Mouse (Mus musculus) liver, adult 2 months (tissue): Measurements from ENCODE around the gene Armc3. TPM values are rescaled to one million over a fixed set of nuclear protein-coding genes. Genes with fewer than 3 reads are reported as not detected.
"Not testable (repeated sequence)": the region's sequence is repeated elsewhere in the genome, so short reads cannot be mapped to it uniquely, and the experiment has no call there.

ENCODE experiments used
- DNase-seq: peaks from one replicate; pipeline ENCODE4 v3.0.0-alpha.2; 2011; ENCODE audit warnings: low read depth, low spot score; ENCODE audit errors: extremely low read depth
- H3K27ac ChIP-seq: fragments of 200-500 bp; replicated peaks from 2 replicates; pipeline ENCODE4 v1.5.1; 2012; ENCODE audit warnings: low read depth, mild to moderate bottlenecking, control low read depth, inconsistent platforms, low read length; ENCODE audit not compliant: insufficient read depth
- H3K27me3 ChIP-seq: fragments of 200-500 bp; 2 replicates; pipeline ENCODE4 v1.6.1; 2012; ENCODE audit warnings: mild to moderate bottlenecking, moderate library complexity, low read length, inconsistent platforms; ENCODE audit not compliant: control insufficient read depth, insufficient read depth
- H3K36me3 ChIP-seq: fragments of 200-500 bp; 2 replicates; pipeline ENCODE4 v1.6.1; 2012; ENCODE audit warnings: low read length, inconsistent platforms; ENCODE audit not compliant: control insufficient read depth, insufficient read depth
- H3K4me1 ChIP-seq: fragments of 200-500 bp; 2 replicates; pipeline ENCODE4 v1.6.1; 2011; ENCODE audit warnings: low read length; ENCODE audit not compliant: control insufficient read depth, insufficient read depth
- H3K4me3 ChIP-seq: fragments of 200-500 bp; 2 replicates; pipeline ENCODE4 v1.5.1; 2011; ENCODE audit warnings: low read depth, mild to moderate bottlenecking, control low read depth, low read length, moderate library complexity; ENCODE audit not compliant: insufficient read depth
- H3K79me2 ChIP-seq: fragments of 200-500 bp; 2 replicates; pipeline ENCODE4 v1.6.1; 2012; ENCODE audit warnings: inconsistent platforms, mild to moderate bottlenecking, low read length, moderate library complexity; ENCODE audit not compliant: control insufficient read depth, insufficient read depth
- H3K9ac ChIP-seq: fragments of 200-500 bp; 2 replicates; pipeline ENCODE4 v1.6.1; 2012; ENCODE audit warnings: low read depth, mild to moderate bottlenecking, control low read depth, inconsistent platforms, low read length
- CTCF ChIP-seq: fragments of 200-500 bp; IDR thresholded peaks from 2 replicates; pipeline ENCODE4 v1.5.1; 2011; ENCODE audit warnings: low read depth, low read length, control low read depth
- POLR2A ChIP-seq: fragments of 200-500 bp; IDR thresholded peaks from 2 replicates; pipeline ENCODE4 v1.6.1; 2011; ENCODE audit warnings: low read length, control low read depth; ENCODE audit not compliant: insufficient read depth; ENCODE audit errors: extremely low read depth
- WGBS: fragments of 180-500 bp; shearing (Covaris S2); methylation state at CpG from one replicate; pipeline ENCODE4 v1.1.7; 2018; 5-methylcytosine and 5-hydroxymethylcytosine counted together
- polyA plus RNA-seq: library from polyadenylated mRNA; depleted of rRNA; stranded (reverse); fragments of >200 nt; gene quantifications from 2 replicates; pipeline ENCODE4 v1.2.3, GENCODE M21; 2012
- total RNA-seq: library from RNA; depleted of rRNA; stranded (reverse); fragments of >200 nt; gene quantifications from 2 replicates; pipeline ENCODE4 v1.2.3, GENCODE M21; 2014

The Armc3 gene
- total and polyA plus RNA-seq, 2 experiments: not detected

DNA sequence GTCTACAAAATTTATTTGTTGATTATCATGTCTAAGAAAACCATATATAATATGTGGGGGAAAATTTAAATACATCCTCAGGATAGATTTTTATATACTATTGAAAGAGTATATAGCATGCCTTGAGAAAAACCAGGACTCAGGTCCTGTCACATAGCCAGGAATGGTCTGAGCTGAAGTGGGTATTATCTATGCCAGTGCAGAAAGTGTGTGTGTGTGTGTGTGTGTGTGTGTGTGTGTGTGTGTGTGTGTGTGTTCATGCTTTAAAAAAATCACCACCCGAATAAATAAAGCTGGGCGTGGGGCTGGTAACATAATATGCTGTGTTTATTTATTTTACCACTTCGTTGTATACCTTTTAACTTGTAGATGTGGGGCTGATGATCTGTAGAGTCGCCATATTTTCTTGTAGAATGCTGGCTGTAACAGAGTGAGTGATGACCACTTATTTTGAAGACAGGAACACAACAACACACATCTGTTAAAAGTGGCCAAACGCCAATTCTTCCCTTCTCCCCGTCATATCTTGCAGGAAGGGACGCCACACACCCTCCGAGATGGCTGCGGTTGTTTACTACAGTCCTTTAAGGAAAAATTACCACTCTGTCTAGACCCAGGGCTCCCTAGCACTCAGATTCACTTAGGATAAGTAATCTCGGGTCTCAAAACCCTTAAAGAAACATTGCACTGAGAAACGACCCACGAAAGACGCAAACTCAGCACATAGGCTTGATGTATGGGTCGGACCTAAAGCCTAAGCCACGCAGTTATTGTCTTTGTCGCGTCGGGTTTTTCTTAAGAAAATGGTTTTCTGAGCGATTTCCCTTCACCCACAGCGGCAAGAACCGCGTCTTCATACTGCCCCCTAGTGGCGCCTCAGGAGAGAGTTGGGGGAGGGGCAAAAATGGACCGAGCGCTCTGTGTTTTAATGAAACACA, 76.8 kb downstream of the Armc3 start:
- no peaks in the 10 kb centered on the region for H3K4me1 ChIP-seq
- H3K27ac ChIP-seq: no peak overlapping the region
- TF ChIP-seq POLR2A (no peak), CTCF (peak; percentile 86)
- peaks cover 7% of the 10 kb centered on the region; the same call in 1 of the 2 replicates for H3K27me3 ChIP-seq
- DNase-seq: peak; percentile 44
- H3K9ac ChIP-seq: peak overlapping the region; percentile 35; the same call in 1 of the 2 replicates
- H3K4me3 ChIP-seq: peak overlapping the region; percentile 13
- no peaks in the 10 kb centered on the region for H3K79me2 ChIP-seq
- WGBS: 11% methylated on average over 25 of the region's 25 CpGs
- H3K36me3 ChIP-seq: no peaks in the 10 kb centered on the region

DNA sequence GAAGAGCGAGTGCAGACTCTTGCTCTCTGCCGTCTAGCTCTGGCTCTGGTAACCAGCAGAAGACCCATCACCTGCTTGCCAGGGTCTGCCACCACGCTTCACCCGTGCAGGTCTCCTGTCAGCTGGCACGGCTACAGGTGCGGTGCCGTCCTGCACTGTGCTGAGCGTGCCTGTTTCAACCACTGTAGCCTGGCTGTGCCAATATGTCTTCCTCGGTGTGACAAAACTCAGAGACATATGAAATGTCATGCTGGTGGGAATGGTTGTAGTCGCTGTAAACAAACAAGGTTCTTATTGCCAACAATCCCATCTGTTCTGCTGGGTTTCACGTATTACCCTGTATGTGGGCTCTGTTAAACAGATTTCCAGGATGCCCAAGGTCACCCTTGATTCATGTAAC, 81.2 kb downstream of the Armc3 start:
- Histone ChIP-seq H3K9ac (no peak overlapping the region), H3K4me3 (no peak overlapping the region), H3K36me3 (no peaks in the 10 kb centered on the region), H3K27ac (no peak overlapping the region), H3K4me1 (no peaks in the 10 kb centered on the region), H3K27me3 (peaks cover 2% of the 10 kb centered on the region; the same call in 1 of the 2 replicates), H3K79me2 (no peaks in the 10 kb centered on the region)
- no peak for DNase-seq
- TF ChIP-seq CTCF (no peak), POLR2A (no peak)
- WGBS: 83% methylated on average over 11 of the region's 11 CpGs

GRCm38 (mm10) chr2:19292366-19292765, 93.3 kb downstream of the Armc3 start:
- no peaks in the 10 kb centered on the region for H3K36me3 ChIP-seq
- no peaks in the 10 kb centered on the region for H3K79me2 ChIP-seq
- TF ChIP-seq POLR2A: no peak
- no peak for TF ChIP-seq CTCF
- H3K4me3 ChIP-seq: no peak overlapping the region
- no peak for DNase-seq
- H3K27me3 ChIP-seq: no peaks in the 10 kb centered on the region
- H3K27ac ChIP-seq: no peak overlapping the region
- 49% methylated on average over 3 of the region's 3 CpGs for WGBS
- H3K4me1 ChIP-seq: no peaks in the 10 kb centered on the region
- H3K9ac ChIP-seq: no peak overlapping the region

- WGBS: 65% methylated on average over 9 of the region's 9 CpGs
- peaks cover 2% of the 10 kb centered on the region; the same call in 1 of the 2 replicates for H3K4me1 ChIP-seq
- TF ChIP-seq POLR2A: no peak
- no peak for TF ChIP-seq CTCF
- no peaks in the 10 kb centered on the region for H3K27me3 ChIP-seq
- no peak overlapping the region for H3K27ac ChIP-seq
- peak; percentile 15 for DNase-seq
- no peak overlapping the region for H3K9ac ChIP-seq
- no peaks in the 10 kb centered on the region for H3K36me3 ChIP-seq
- no peak overlapping the region; the same call in 1 of the 2 replicates for H3K4me3 ChIP-seq
- H3K79me2 ChIP-seq: no peaks in the 10 kb centered on the region
Measured at GRCm38 (mm10) chr2:19300345-19301089, 101.4 kb downstream of the Armc3 start.

GRCm38 (mm10) chr2:19301251-19301650, 102.1 kb downstream of the Armc3 start:
- Histone ChIP-seq H3K79me2 (no peaks in the 10 kb centered on the region), H3K4me1 (peaks cover 2% of the 10 kb centered on the region; the same call in 1 of the 2 replicates), H3K9ac (no peak overlapping the region), H3K27ac (no peak overlapping the region), H3K27me3 (no peaks in the 10 kb centered on the region), H3K36me3 (no peaks in the 10 kb centered on the region), H3K4me3 (no peak overlapping the region)
- DNase-seq: no peak
- WGBS: 20% methylated on average over 6 of the region's 6 CpGs
- no peak for TF ChIP-seq POLR2A
- no peak for TF ChIP-seq CTCF

GRCm38 (mm10) chr2:19303087-19303486, 104.0 kb downstream of the Armc3 start:
- not testable (repeated sequence) for H3K27ac ChIP-seq, DNase-seq, H3K27me3 ChIP-seq, H3K79me2 ChIP-seq, H3K4me1 ChIP-seq, H3K4me3 ChIP-seq, H3K36me3 ChIP-seq, H3K9ac ChIP-seq
- 75% methylated on average over 3 of the region's 3 CpGs for WGBS
